Mouse (Mus musculus): ENCODE measurements around the gene Tmem117.

- no peak for TF ChIP-seq POLR2A (IDR thresholded peaks at IDR 0.05; ENCODE audit: extremely low read depth, insufficient read depth, low read length)
- peak; percentile 42; the same call in 1 of the 2 replicates for TF ChIP-seq CTCF (IDR thresholded peaks at IDR 0.05; ENCODE audit: extremely low read depth, insufficient read depth, low read length)
These were observed 32.4 kb downstream of the Tmem117 start for GRCm38 (mm10) chr15:94661398-94661797.

Measured in cortical plate, adult 2 months (tissue).